Mouse (Mus musculus) C2C12 (cell line): ENCODE data around the gene Lmod3. TPM values are rescaled to one million over a fixed set of nuclear protein-coding genes. Genes with fewer than 3 reads are reported as not detected.

Experiments
- H3K27me3 ChIP-seq: one replicate; pipeline ENCODE4 v1.6.1; 2011; ENCODE audit not compliant: control insufficient read depth, insufficient read depth, insufficient read length
- H3K36me3 ChIP-seq: one replicate; pipeline ENCODE4 v1.6.1; 2011; ENCODE audit not compliant: control insufficient read depth, insufficient read depth
- H3K4me3 ChIP-seq: one replicate; pipeline ENCODE4 v1.5.1; 2011; ENCODE audit warnings: mild to moderate bottlenecking, control low read depth; ENCODE audit not compliant: poor library complexity, insufficient read depth, severe bottlenecking
- H3K79me2 ChIP-seq: one replicate; pipeline ENCODE4 v1.6.1; 2011; ENCODE audit not compliant: control insufficient read depth, insufficient read depth
- H3K79me3 ChIP-seq: one replicate; pipeline ENCODE4 v1.6.1; 2011; ENCODE audit warnings: low read depth, control low read depth
- H3ac ChIP-seq: one replicate; pipeline ENCODE3; 2011; ENCODE audit warnings: low read depth; ENCODE audit not compliant: control insufficient read depth, insufficient read length
- CEBPB ChIP-seq: IDR thresholded peaks from one replicate; pipeline ENCODE4 v1.6.1; 2011; ENCODE audit warnings: low read depth, mild to moderate bottlenecking, control low read depth, moderate library complexity
- CTCF ChIP-seq: IDR thresholded peaks from one replicate; pipeline ENCODE4 v1.5.1; 2011; ENCODE audit not compliant: control insufficient read depth, insufficient read depth, insufficient read length
- FOSL1 ChIP-seq: IDR thresholded peaks from one replicate; pipeline ENCODE4 v1.8.0; 2011; ENCODE audit warnings: mild to moderate bottlenecking, low read length; ENCODE audit not compliant: poor library complexity, insufficient read depth, severe bottlenecking
- MAX ChIP-seq: IDR thresholded peaks from one replicate; pipeline ENCODE4 v1.6.1; 2011; ENCODE audit warnings: mild to moderate bottlenecking, control low read depth
- MYOD1 ChIP-seq: IDR thresholded peaks from one replicate; pipeline ENCODE4 v1.6.1; 2011; ENCODE audit warnings: low read depth; ENCODE audit not compliant: control insufficient read depth, insufficient read length
- MYOG ChIP-seq: IDR thresholded peaks from one replicate; pipeline ENCODE4 v1.6.1; 2011; ENCODE audit not compliant: control insufficient read depth, insufficient read length; ENCODE audit errors: extremely low read depth
- USF1 ChIP-seq: IDR thresholded peaks from one replicate; pipeline ENCODE4 v1.6.1; 2011; ENCODE audit warnings: low read depth, mild to moderate bottlenecking, control low read depth, moderate library complexity
- long read RNA-seq, 2 experiments: library from polyadenylated mRNA; unstranded; transcript quantifications; one replicate each; pipeline ENCODE4 v2.0.0; 2019 to 2020
- polyA plus RNA-seq: library from polyadenylated mRNA; unstranded; fragments of >200 nt; fragmentation: generic; extraction: Trizol; gene quantifications from one replicate; pipeline ENCODE4 v1.2.1, GENCODE M21; 2012; ENCODE audit warnings: missing spikeins

The Lmod3 gene
- 0.36 TPM for polyA plus RNA-seq
- long read RNA-seq, experiment 1, partial matches to known transcripts, result 3 of 9 reads
- long read RNA-seq, experiment 1, other reads (novel, unspliced or antisense), result 2 of 9 reads
- long read RNA-seq, experiment 2, result 0 reads

- no peak within 1 kb of the TSS for H3ac ChIP-seq
- no peaks in the 10 kb centered on the region for H3K79me3 ChIP-seq
- H3K27me3 ChIP-seq, result no peaks in the 10 kb centered on the region
- no peak within 1 kb of the TSS for H3K4me3 ChIP-seq
- TF ChIP-seq MYOD1 (peak; percentile 13), CTCF (no peak)
- H3K79me2 ChIP-seq, result no peaks in the 10 kb centered on the region
- no peaks in the 10 kb centered on the region for H3K36me3 ChIP-seq
These were observed at the start of gene Lmod3 for GRCm38 (mm10) chr6:97252711-97253221. Lmod3 (minus strand) TSS chr6:97252759.

GRCm38 (mm10) chr6:97302303-97302702, 49.7 kb upstream of the Lmod3 start:
- Histone ChIP-seq H3K27me3 (no peaks in the 10 kb centered on the region), H3K79me2 (no peaks in the 10 kb centered on the region), H3ac (no peak overlapping the region), H3K79me3 (no peaks in the 10 kb centered on the region), H3K4me3 (no peak overlapping the region), H3K36me3 (no peaks in the 10 kb centered on the region)
- TF ChIP-seq CTCF (no peak), USF1 (no peak), MYOD1 (no peak), MAX (no peak), FOSL1 (no peak), MYOG (no peak), CEBPB (no peak)

GRCm38 (mm10) chr6:97300659-97301058, 48.1 kb upstream of the Lmod3 start:
- Histone ChIP-seq H3K27me3 (peaks cover 8% of the 10 kb centered on the region), H3K4me3 (no peak overlapping the region), H3ac (no peak overlapping the region), H3K36me3 (no peaks in the 10 kb centered on the region), H3K79me3 (no peaks in the 10 kb centered on the region), H3K79me2 (no peaks in the 10 kb centered on the region)
- TF ChIP-seq MYOG, result no peak
- no peak for TF ChIP-seq MYOD1
- TF ChIP-seq USF1, result no peak
- TF ChIP-seq CTCF, result no peak
- TF ChIP-seq CEBPB, result no peak
- TF ChIP-seq FOSL1, result no peak
- TF ChIP-seq MAX, result no peak

- peaks cover 8% of the 10 kb centered on the region for H3K27me3 ChIP-seq
- no peak overlapping the region for H3ac ChIP-seq
- no peaks in the 10 kb centered on the region for H3K79me2 ChIP-seq
- no peak for TF ChIP-seq MYOD1
- no peak for TF ChIP-seq FOSL1
- TF ChIP-seq CEBPB, result no peak
- no peak for TF ChIP-seq USF1
- TF ChIP-seq MYOG, result no peak
- no peak for TF ChIP-seq CTCF
- no peak for TF ChIP-seq MAX
- H3K4me3 ChIP-seq, result no peak overlapping the region
- H3K36me3 ChIP-seq, result no peaks in the 10 kb centered on the region
- H3K79me3 ChIP-seq, result no peaks in the 10 kb centered on the region
These were observed 47.6 kb upstream of the Lmod3 start for GRCm38 (mm10) chr6:97300180-97300579.

GRCm38 (mm10) chr6:97297151-97297550, 44.6 kb upstream of the Lmod3 start:
- Histone ChIP-seq H3K36me3 (no peaks in the 10 kb centered on the region), H3K27me3 (peaks cover 17% of the 10 kb centered on the region)
- TF ChIP-seq USF1 (no peak), MYOG (no peak), MAX (no peak)

GRCm38 (mm10) chr6:97295866-97296527, 43.4 kb upstream of the Lmod3 start:
- Histone ChIP-seq H3K4me3 (no peak overlapping the region), H3K27me3 (peaks cover 28% of the 10 kb centered on the region), H3K79me3 (no peaks in the 10 kb centered on the region), H3K79me2 (no peaks in the 10 kb centered on the region), H3ac (no peak overlapping the region), H3K36me3 (no peaks in the 10 kb centered on the region)
- TF ChIP-seq CTCF (no peak), MYOD1 (no peak), MAX (no peak), USF1 (no peak), CEBPB (no peak), MYOG (no peak), FOSL1 (no peak)

More at GRCm38 (mm10) chr6:97297151-97297550, 44.6 kb upstream of the Lmod3 start:
- Histone ChIP-seq H3K79me3 (no peaks in the 10 kb centered on the region), H3K79me2 (no peaks in the 10 kb centered on the region), H3K4me3 (no peak overlapping the region), H3ac (no peak overlapping the region)
